Mouse (Mus musculus): ENCODE data around the gene Retnlb.

Gene Retnlb

GRCm38 (mm10) chr16:48816695-48817094, at the start of gene Retnlb:
Gene Retnlb (plus strand): TSS chr16:48816856.
- no peak for DNase-seq (ENCODE audit: low read depth, low spot score)
- H3K27me3 ChIP-seq (ENCODE audit: control insufficient read depth, insufficient read depth, low read length, poor library complexity, severe bottlenecking): no peaks in the 10 kb centered on the region
- H3K36me3 ChIP-seq (ENCODE audit: control insufficient read depth, insufficient read depth, low read length, poor library complexity, severe bottlenecking): no peaks in the 10 kb centered on the region

- Histone ChIP-seq H3K27me3 (ENCODE audit: control insufficient read depth, insufficient read depth, low read length, poor library complexity, severe bottlenecking) (no peaks in the 10 kb centered on the region), H3K36me3 (ENCODE audit: control insufficient read depth, insufficient read depth, low read length, poor library complexity, severe bottlenecking) (no peaks in the 10 kb centered on the region)
- DNase-seq (ENCODE audit: low read depth, low spot score): no peak
Observed at GRCm38 (mm10) chr16:48769183-48769582, 47.5 kb upstream of the Retnlb start.

GRCm38 (mm10) chr16:48771971-48772445, 44.6 kb upstream of the Retnlb start, which contains the start of gene Trat1:
Gene Trat1 (minus strand): TSS chr16:48772021.
- no peak for DNase-seq (ENCODE audit: low read depth, low spot score)
- Histone ChIP-seq H3K36me3 (ENCODE audit: control insufficient read depth, insufficient read depth, low read length, poor library complexity, severe bottlenecking) (no peaks in the 10 kb centered on the region), H3K27me3 (ENCODE audit: control insufficient read depth, insufficient read depth, low read length, poor library complexity, severe bottlenecking) (no peaks in the 10 kb centered on the region)

- H3K27me3 ChIP-seq (ENCODE audit: control insufficient read depth, insufficient read depth, low read length, poor library complexity, severe bottlenecking): no peaks in the 10 kb centered on the region
- no peaks in the 10 kb centered on the region for H3K36me3 ChIP-seq (ENCODE audit: control insufficient read depth, insufficient read depth, low read length, poor library complexity, severe bottlenecking)
- DNase-seq (ENCODE audit: low read depth, low spot score): no peak
Observed at GRCm38 (mm10) chr16:48777254-48777653, 39.4 kb upstream of the Retnlb start.

- Histone ChIP-seq H3K36me3 (ENCODE audit: control insufficient read depth, insufficient read depth, low read length, poor library complexity, severe bottlenecking) (no peaks in the 10 kb centered on the region), H3K27me3 (ENCODE audit: control insufficient read depth, insufficient read depth, low read length, poor library complexity, severe bottlenecking) (no peaks in the 10 kb centered on the region)
- no peak for DNase-seq (ENCODE audit: low read depth, low spot score)
Observed at GRCm38 (mm10) chr16:48786258-48786657, 30.4 kb upstream of the Retnlb start.

- DNase-seq (ENCODE audit: low read depth, low spot score): no peak
- H3K27me3 ChIP-seq (ENCODE audit: control insufficient read depth, insufficient read depth, low read length, poor library complexity, severe bottlenecking): no peaks in the 10 kb centered on the region
- H3K36me3 ChIP-seq (ENCODE audit: control insufficient read depth, insufficient read depth, low read length, poor library complexity, severe bottlenecking): no peaks in the 10 kb centered on the region
Observed at GRCm38 (mm10) chr16:48788704-48789185, 27.9 kb upstream of the Retnlb start.

GRCm38 (mm10) chr16:48798285-48798684, 18.4 kb upstream of the Retnlb start:
- Histone ChIP-seq H3K36me3 (ENCODE audit: control insufficient read depth, insufficient read depth, low read length, poor library complexity, severe bottlenecking) (no peaks in the 10 kb centered on the region), H3K27me3 (ENCODE audit: control insufficient read depth, insufficient read depth, low read length, poor library complexity, severe bottlenecking) (no peaks in the 10 kb centered on the region)
- no peak for DNase-seq (ENCODE audit: low read depth, low spot score)

- Histone ChIP-seq H3K36me3 (ENCODE audit: control insufficient read depth, insufficient read depth, low read length, poor library complexity, severe bottlenecking) (no peaks in the 10 kb centered on the region), H3K27me3 (ENCODE audit: control insufficient read depth, insufficient read depth, low read length, poor library complexity, severe bottlenecking) (no peaks in the 10 kb centered on the region)
- DNase-seq (ENCODE audit: low read depth, low spot score): no peak
Observed at GRCm38 (mm10) chr16:48799470-48799869, 17.2 kb upstream of the Retnlb start.

- Histone ChIP-seq H3K27me3 (ENCODE audit: control insufficient read depth, insufficient read depth, low read length, poor library complexity, severe bottlenecking) (no peaks in the 10 kb centered on the region), H3K36me3 (ENCODE audit: control insufficient read depth, insufficient read depth, low read length, poor library complexity, severe bottlenecking) (no peaks in the 10 kb centered on the region)
- no peak for DNase-seq (ENCODE audit: low read depth, low spot score)
Observed at GRCm38 (mm10) chr16:48800906-48801305, 15.8 kb upstream of the Retnlb start.

- Histone ChIP-seq H3K27me3 (ENCODE audit: control insufficient read depth, insufficient read depth, low read length, poor library complexity, severe bottlenecking) (no peaks in the 10 kb centered on the region), H3K36me3 (ENCODE audit: control insufficient read depth, insufficient read depth, low read length, poor library complexity, severe bottlenecking) (no peaks in the 10 kb centered on the region)
- DNase-seq (ENCODE audit: low read depth, low spot score): no peak
Observed at GRCm38 (mm10) chr16:48805412-48805811, 11.2 kb upstream of the Retnlb start.

GRCm38 (mm10) chr16:48806521-48806920, 10.1 kb upstream of the Retnlb start:
- no peak for DNase-seq (ENCODE audit: low read depth, low spot score)
- no peaks in the 10 kb centered on the region for H3K36me3 ChIP-seq (ENCODE audit: control insufficient read depth, insufficient read depth, low read length, poor library complexity, severe bottlenecking)
- no peaks in the 10 kb centered on the region for H3K27me3 ChIP-seq (ENCODE audit: control insufficient read depth, insufficient read depth, low read length, poor library complexity, severe bottlenecking)

GRCm38 (mm10) chr16:48809374-48809773, 7.3 kb upstream of the Retnlb start:
- no peaks in the 10 kb centered on the region for H3K27me3 ChIP-seq (ENCODE audit: control insufficient read depth, insufficient read depth, low read length, poor library complexity, severe bottlenecking)
- DNase-seq (ENCODE audit: low read depth, low spot score): no peak
- no peaks in the 10 kb centered on the region for H3K36me3 ChIP-seq (ENCODE audit: control insufficient read depth, insufficient read depth, low read length, poor library complexity, severe bottlenecking)

GRCm38 (mm10) chr16:48811881-48812436, 4.7 kb upstream of the Retnlb start:
- no peak for DNase-seq (ENCODE audit: low read depth, low spot score)
- Histone ChIP-seq H3K36me3 (ENCODE audit: control insufficient read depth, insufficient read depth, low read length, poor library complexity, severe bottlenecking) (no peaks in the 10 kb centered on the region), H3K27me3 (ENCODE audit: control insufficient read depth, insufficient read depth, low read length, poor library complexity, severe bottlenecking) (no peaks in the 10 kb centered on the region)

GRCm38 (mm10) chr16:48818524-48818923, 1.9 kb downstream of the Retnlb start:
- Histone ChIP-seq H3K27me3 (ENCODE audit: control insufficient read depth, insufficient read depth, low read length, poor library complexity, severe bottlenecking) (no peaks in the 10 kb centered on the region), H3K36me3 (ENCODE audit: control insufficient read depth, insufficient read depth, low read length, poor library complexity, severe bottlenecking) (no peaks in the 10 kb centered on the region)
- DNase-seq (ENCODE audit: low read depth, low spot score): no peak

GRCm38 (mm10) chr16:48826474-48826873, 9.8 kb downstream of the Retnlb start:
- DNase-seq (ENCODE audit: low read depth, low spot score): no peak
- H3K36me3 ChIP-seq (ENCODE audit: control insufficient read depth, insufficient read depth, low read length, poor library complexity, severe bottlenecking): no peaks in the 10 kb centered on the region
- no peaks in the 10 kb centered on the region for H3K27me3 ChIP-seq (ENCODE audit: control insufficient read depth, insufficient read depth, low read length, poor library complexity, severe bottlenecking)

GRCm38 (mm10) chr16:48827625-48828024, 11.0 kb downstream of the Retnlb start:
- Histone ChIP-seq H3K27me3 (ENCODE audit: control insufficient read depth, insufficient read depth, low read length, poor library complexity, severe bottlenecking) (no peaks in the 10 kb centered on the region), H3K36me3 (ENCODE audit: control insufficient read depth, insufficient read depth, low read length, poor library complexity, severe bottlenecking) (no peaks in the 10 kb centered on the region)
- no peak for DNase-seq (ENCODE audit: low read depth, low spot score)
